Mouse (Mus musculus) brown adipose tissue, adult 24 weeks (tissue): ENCODE results near the gene Nptx1. TPM values are rescaled to one million over a fixed set of nuclear protein-coding genes. Genes with fewer than 3 reads are reported as not detected.
A peak's percentile ranks its signal among the peaks of the same experiment; 100 is the strongest.

Experiments used
- H3K27ac ChIP-seq: fragments of 200-500 bp; replicated peaks from 2 replicates; pipeline ENCODE4 v1.5.1; 2012; ENCODE audit warnings: low read depth, mild to moderate bottlenecking, low read length
- H3K4me1 ChIP-seq: fragments of 200-500 bp; 2 replicates; pipeline ENCODE4 v1.6.1; 2012; ENCODE audit warnings: low read length, mixed read lengths; ENCODE audit not compliant: control insufficient read depth, insufficient read depth, insufficient read length
- H3K4me3 ChIP-seq: fragments of 200-500 bp; 2 replicates; pipeline ENCODE4 v1.5.1; 2012; ENCODE audit warnings: low read depth, mild to moderate bottlenecking, low read length, moderate library complexity; ENCODE audit not compliant: insufficient read depth
- polyA plus RNA-seq: library from polyadenylated mRNA; stranded (reverse); fragments of >200 nt; gene quantifications from 2 replicates; pipeline ENCODE4 v1.2.4, GENCODE M21; 2012; ENCODE audit not compliant: missing spikeins, insufficient read depth, insufficient read length

Gene Nptx1
- polyA plus RNA-seq, 1 experiment = not detected

- Histone ChIP-seq H3K4me1 (peaks cover 6% of the 10 kb centered on the region; the same call in 1 of the 2 replicates), H3K27ac (0 out of 2 replicates have a peak overlapping the region, but pooled peaks have one; percentile 7), H3K4me3 (no peak overlapping the region)
Observed at GRCm38 (mm10) chr11:119521920-119522710, 25.4 kb downstream of the Nptx1 start.

- Histone ChIP-seq H3K4me3 (no peak overlapping the region), H3K4me1 (peaks cover 6% of the 10 kb centered on the region; the same call in 1 of the 2 replicates), H3K27ac (no peak overlapping the region)
Observed at GRCm38 (mm10) chr11:119520713-119521063, 26.9 kb downstream of the Nptx1 start.

- Histone ChIP-seq H3K27ac (no peak overlapping the region), H3K4me3 (no peak overlapping the region), H3K4me1 (peaks cover 6% of the 10 kb centered on the region; the same call in 1 of the 2 replicates)
Observed at GRCm38 (mm10) chr11:119520005-119520712, 27.4 kb downstream of the Nptx1 start.

GRCm38 (mm10) chr11:119519387-119519786 lies 28.2 kb downstream of the Nptx1 start:
- H3K4me1 ChIP-seq = 0 out of 2 replicates have a peak, but pooled peaks cover 6% of the 10 kb centered on the region
- no peak overlapping the region for H3K27ac ChIP-seq
- no peak overlapping the region for H3K4me3 ChIP-seq

- H3K4me3 ChIP-seq = no peak overlapping the region
- no peaks in the 10 kb centered on the region for H3K4me1 ChIP-seq
- H3K27ac ChIP-seq = no peak overlapping the region
Observed at GRCm38 (mm10) chr11:119516677-119517361, 30.7 kb downstream of the Nptx1 start.

GRCm38 (mm10) chr11:119515823-119516676 lies 31.5 kb downstream of the Nptx1 start:
- no peaks in the 10 kb centered on the region for H3K4me1 ChIP-seq

GRCm38 (mm10) chr11:119514967-119515636 lies 32.5 kb downstream of the Nptx1 start:
- Histone ChIP-seq H3K27ac (no peak overlapping the region), H3K4me1 (no peaks in the 10 kb centered on the region), H3K4me3 (no peak overlapping the region)

More at GRCm38 (mm10) chr11:119515823-119516676, 31.5 kb downstream of the Nptx1 start:
- Histone ChIP-seq H3K27ac (no peak overlapping the region), H3K4me3 (no peak overlapping the region)

- Histone ChIP-seq H3K27ac (no peak overlapping the region), H3K4me1 (no peaks in the 10 kb centered on the region), H3K4me3 (no peak overlapping the region)
Observed at GRCm38 (mm10) chr11:119514108-119514860, 33.3 kb downstream of the Nptx1 start.

GRCm38 (mm10) chr11:119513038-119513659 lies 34.4 kb downstream of the Nptx1 start:
- Histone ChIP-seq H3K4me3 (no peak overlapping the region), H3K4me1 (no peaks in the 10 kb centered on the region), H3K27ac (no peak overlapping the region)

GRCm38 (mm10) chr11:119509165-119509776 lies 38.3 kb downstream of the Nptx1 start:
- Histone ChIP-seq H3K4me3 (no peak overlapping the region), H3K27ac (no peak overlapping the region), H3K4me1 (no peaks in the 10 kb centered on the region)

- Histone ChIP-seq H3K4me3 (no peak overlapping the region), H3K27ac (no peak overlapping the region), H3K4me1 (no peaks in the 10 kb centered on the region)
Observed at GRCm38 (mm10) chr11:119507772-119508171, 39.8 kb downstream of the Nptx1 start.

- no peak overlapping the region for H3K27ac ChIP-seq
- H3K4me1 ChIP-seq = no peaks in the 10 kb centered on the region
- H3K4me3 ChIP-seq = no peak overlapping the region
Observed at GRCm38 (mm10) chr11:119506386-119506785, 41.2 kb downstream of the Nptx1 start.

- Histone ChIP-seq H3K27ac (no peak overlapping the region), H3K4me1 (no peaks in the 10 kb centered on the region)
Observed at GRCm38 (mm10) chr11:119503675-119504074, 43.9 kb downstream of the Nptx1 start.

More at GRCm38 (mm10) chr11:119503675-119504074, 43.9 kb downstream of the Nptx1 start:
- no peak overlapping the region for H3K4me3 ChIP-seq
